Mouse (Mus musculus) stomach, postnatal 0 days (tissue): ENCODE measurements at regions not wholly inside any gene's neighbourhood (a gene's known extent, or its start where the extent isn't known, plus 50 kb on each side); places are given as distances from the start of the nearest gene placed in this dataset.

Experiments
- CTCF ChIP-seq: IDR thresholded peaks from 2 replicates; pipeline ENCODE4 v1.5.1; 2016; ENCODE audit warnings: antibody characterized with exemption, low read depth, mild to moderate bottlenecking, moderate library complexity
- EP300 ChIP-seq: optimal IDR thresholded peaks from 2 replicates; pipeline ENCODE3; 2016; ENCODE audit warnings: antibody characterized with exemption

DNA sequence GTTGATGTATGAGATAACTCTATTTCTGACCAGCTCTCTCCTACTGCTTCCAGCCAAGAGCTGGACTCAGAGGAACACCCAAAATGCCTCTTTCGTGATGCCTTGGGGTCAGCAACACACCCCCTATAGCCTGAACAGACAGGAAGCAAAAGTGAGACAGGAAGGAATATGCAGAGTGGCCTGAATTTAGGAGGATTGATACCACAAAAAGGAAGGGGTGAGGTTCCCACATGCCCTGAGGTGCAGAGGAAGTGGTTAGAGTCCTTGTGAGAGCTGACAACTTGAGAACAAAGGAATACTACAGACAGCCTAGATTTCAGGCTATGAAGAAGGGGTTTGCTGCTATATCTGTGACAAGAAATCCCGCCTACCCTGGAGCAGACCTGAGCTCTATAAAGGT is 129.6 kb upstream of the Rps6ka3 start:
- no peak for TF ChIP-seq CTCF
- TF ChIP-seq EP300: no peak
